Mouse (Mus musculus): ENCODE measurements around the gene Ostm1. TPM values are rescaled to one million over a fixed set of nuclear protein-coding genes. Genes with fewer than 3 reads are reported as not detected.

The Ostm1 gene
- total RNA-seq, 2 experiments from 2014 or later: 12.2 to 12.9 TPM

DNA sequence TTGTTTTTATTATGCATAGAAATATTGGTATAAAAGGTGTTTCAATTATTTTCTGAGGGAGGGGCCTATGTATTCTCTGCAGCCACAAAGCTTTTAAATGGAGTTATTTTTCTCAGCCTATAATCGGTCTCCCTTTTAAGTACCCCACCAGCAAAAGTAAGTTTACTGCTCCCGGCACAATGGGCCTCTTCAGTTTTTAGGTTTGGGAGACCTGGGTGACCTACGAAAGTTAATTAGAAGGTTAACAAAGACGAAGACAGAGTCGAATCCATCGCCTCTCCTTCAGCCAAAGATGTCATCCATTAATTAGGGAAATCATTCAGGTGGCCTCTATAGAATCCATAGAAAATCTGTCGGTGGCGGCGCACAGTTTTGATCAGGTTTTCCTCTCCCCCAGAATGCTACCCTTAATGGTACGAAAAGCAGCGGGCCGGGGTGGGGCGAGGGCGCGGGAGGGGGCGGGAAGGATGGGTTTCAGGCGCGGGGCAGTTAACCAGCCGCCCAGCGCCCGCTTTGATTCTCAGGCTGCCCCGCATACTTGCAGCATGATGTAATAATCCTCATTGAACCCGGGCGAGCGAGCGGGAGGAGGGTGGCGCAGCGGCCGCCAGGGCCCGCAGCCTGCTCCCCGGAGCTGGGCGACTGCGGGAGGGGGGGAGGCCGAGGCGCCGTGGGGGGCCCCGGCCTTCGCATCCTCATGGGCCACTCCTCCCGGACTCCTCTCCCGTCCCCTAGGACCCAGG lies 30.2 kb downstream of the Ostm1 start:
- no peak for DNase-seq
- intact Hi-C loops (cut with DNase I; ENCODE audit: low total_unique reads): loop anchor here (5.0 kb wide), 1 partner anchor 1677 kb away; no protein-coding TSS in a partner anchor

- intact Hi-C loops (cut with DNase I; ENCODE audit: low total_unique reads): loop anchor here (5.0 kb wide), 1 partner anchor 1677 kb away; no protein-coding TSS in a partner anchor
- no peak for DNase-seq
Observed at GRCm38 (mm10) chr10:42614766-42615165, 31.1 kb downstream of the Ostm1 start.

DNA sequence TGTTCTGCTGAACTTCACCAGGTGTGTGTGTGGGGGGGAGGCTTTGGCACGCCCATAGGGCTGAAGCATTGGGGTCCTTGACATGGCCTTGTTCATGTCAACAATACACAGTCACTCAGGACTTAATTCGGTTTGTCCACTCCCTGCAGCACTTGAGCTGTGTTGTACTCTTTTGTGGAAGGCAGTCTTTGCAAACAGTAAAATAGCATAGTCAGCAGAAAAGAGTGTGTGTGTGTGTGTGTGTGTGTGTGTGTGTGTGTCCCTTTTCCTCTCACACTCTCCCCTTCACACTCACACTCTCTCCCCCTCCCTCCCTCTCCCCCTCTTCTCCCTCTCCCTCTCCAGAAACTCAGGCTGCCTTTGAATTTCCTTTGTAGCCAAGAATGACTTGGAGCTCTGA lies 34.7 kb downstream of the Ostm1 start:
- intact Hi-C loops (cut with DNase I; ENCODE audit: low total_unique reads): no loop called here
- no peak for DNase-seq

DNA sequence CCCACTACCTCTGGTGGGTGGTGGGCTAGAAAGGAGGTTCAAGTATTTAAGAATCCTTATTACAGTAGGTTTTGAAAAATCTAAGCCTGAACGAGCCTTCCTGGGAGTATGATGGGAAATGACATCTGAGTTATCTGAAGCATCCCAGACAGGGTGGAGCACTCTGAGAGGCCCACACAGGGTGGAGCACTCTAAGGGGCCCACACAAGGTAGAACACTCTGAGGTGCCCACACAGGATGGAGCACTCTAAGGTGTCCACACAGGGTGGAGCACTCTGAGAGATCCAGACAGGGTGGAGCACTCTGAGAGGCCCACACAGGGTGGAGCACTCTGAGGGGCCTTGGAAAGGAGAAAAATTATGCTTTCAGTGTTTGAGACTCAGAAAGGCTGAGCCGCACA lies 42.3 kb downstream of the Ostm1 start:
- DNase-seq: no peak
- intact Hi-C loops (cut with DNase I; ENCODE audit: low total_unique reads): no loop called here

- intact Hi-C loops (cut with DNase I; ENCODE audit: low total_unique reads): no loop called here
- DNase-seq: no peak
Observed at GRCm38 (mm10) chr10:42630596-42631355, 47.2 kb downstream of the Ostm1 start.

GRCm38 (mm10) chr10:42631754-42632452 lies 48.3 kb downstream of the Ostm1 start:
- no peak for DNase-seq
- intact Hi-C loops (cut with DNase I; ENCODE audit: low total_unique reads): no loop called here

DNA sequence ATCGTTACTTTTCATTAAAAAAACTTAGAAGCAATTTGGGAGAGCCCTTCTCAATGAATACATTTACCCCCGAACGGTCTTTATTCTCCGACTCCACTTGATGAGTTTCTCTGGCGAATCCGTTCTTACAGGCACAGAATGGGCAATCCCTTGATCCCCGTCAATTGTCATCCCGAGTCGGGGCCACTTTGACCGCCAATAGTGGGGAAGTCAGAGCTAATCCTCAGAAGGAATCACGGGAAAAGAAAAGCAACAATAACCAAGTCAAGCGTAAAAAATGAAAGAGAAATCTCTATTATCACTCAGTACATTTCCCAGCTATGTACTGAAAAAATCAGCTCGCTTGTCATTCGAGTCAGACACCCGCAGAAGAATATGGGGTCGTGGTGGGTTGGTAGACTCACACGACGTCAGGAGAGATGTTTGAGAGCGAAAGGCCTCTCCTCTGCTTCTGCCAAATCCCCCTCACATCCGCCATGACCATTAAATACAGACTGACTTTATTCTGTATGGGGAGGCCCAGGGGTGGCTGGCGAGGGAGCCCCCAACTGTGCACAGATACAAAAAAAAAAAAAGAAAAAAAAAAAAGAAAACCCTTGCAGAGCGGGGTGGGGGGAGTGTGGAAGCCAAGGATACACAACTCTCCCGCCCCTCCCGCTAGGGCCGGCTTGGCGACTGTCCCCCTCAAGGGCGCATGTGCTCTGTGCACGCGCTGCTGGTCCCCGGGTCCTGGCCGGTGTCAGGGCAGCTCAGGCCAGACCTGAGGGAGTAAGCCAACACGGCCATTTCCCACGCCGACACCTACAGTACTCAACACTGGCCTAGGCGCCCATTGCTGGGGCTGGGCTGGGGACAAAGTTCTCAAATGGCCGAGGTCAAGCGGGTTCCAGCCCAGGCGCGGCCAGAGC lies 49.1 kb downstream of the Ostm1 start:
- no peak for DNase-seq
- intact Hi-C loops (cut with DNase I; ENCODE audit: low total_unique reads): no loop called here

GRCm38 (mm10) chr10:42633361-42634121 lies 49.9 kb downstream of the Ostm1 start:
- DNase-seq: no peak
- intact Hi-C loops (cut with DNase I; ENCODE audit: low total_unique reads): no loop called here

DNA sequence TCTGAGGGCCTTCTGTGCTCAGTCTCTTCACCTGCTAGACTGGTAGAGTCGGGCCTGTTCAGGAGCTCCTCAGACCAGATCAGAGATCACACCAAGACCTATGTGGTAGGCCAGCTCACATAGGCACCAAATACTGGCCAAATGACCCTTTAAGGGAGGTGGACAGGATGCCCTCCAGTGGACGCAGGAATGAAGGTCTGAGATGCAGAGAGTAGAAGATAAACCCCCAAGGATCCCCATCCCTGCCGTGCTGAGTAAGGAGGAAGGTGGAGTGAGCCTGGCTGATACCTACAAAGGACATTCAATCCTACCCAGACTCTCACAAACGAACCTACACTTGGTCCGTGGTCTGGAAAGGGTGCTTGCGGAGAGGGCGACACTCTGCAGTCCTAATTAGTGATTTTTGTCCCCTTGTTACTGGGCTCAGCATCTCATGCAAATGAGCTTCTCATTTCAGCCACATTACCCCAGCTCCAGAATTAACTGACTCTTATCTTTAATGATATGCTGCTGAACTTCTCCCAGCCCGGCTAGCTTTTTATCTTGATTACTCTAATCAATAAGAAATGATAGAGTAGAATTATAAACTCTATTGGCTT lies 50.6 kb downstream of the Ostm1 start:
- intact Hi-C loops (cut with DNase I; ENCODE audit: low total_unique reads): no loop called here
- no peak for DNase-seq

DNA sequence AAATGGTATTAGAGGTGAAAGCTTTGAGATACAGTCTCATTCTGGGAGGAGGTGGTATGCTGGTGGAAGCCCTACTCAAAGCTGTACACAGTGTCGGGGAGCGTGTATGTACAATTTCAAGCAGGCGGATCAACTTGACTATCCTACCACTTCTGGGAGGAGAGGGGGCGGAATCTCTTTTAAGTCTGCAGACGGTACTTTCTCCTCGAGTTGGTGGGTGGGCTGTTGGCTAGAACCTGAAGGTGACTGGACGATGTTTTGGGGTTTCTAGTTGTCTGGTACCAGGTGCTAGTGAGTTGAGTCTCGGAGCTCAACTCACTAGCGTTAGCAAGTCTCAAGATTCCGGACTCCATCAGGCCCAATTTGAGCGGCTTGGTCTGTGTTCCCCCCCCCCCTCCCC lies 51.4 kb downstream of the Ostm1 start:
- intact Hi-C loops (cut with DNase I; ENCODE audit: low total_unique reads): loop anchor here (5.0 kb wide), 1 partner anchor 308 kb away; no protein-coding TSS in a partner anchor
- DNase-seq: no peak

DNA sequence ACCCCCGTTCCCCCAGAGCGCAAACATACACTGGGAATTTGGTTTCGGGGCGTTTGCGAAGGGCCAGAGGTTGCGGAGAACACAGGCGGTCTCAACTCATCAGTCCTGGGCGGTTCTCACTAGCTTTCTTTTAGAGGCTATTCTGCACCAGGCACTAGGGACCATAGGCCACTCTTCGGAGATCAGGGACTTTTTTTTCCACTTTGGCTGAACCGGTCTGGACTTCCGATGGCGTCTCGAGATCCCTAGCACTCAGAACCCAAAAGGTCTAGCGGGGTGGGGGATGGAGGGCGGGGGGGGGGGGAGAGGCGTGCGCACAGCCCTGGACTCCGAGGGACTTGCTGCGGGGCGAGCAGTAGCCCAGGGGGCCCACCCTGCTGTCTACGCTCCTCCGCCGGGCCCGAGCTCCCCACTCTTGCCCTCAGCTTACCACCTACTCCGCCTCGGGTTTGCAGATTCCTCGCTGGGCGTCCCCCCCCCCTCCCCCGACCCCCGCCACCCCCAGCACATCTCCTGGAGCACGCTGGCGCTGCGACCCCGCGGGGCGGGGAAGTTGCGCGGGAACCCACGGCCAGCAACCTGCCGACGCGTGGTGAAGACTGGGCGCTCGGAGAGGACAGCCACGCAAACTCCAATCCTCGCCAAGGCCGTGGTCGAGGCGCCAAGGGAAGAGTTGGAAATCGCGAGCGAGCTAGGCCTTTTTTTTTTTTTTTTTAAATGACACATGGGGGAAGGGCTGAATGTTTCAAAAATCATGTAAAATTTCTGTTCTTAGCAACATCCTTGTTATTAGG lies 52.1 kb downstream of the Ostm1 start:
- intact Hi-C loops (cut with DNase I; ENCODE audit: low total_unique reads): loop anchor here (5.0 kb wide), 1 partner anchor 308 kb away; no protein-coding TSS in a partner anchor
- no peak for DNase-seq

- intact Hi-C loops (cut with DNase I; ENCODE audit: low total_unique reads): loop anchor here (5.0 kb wide), 1 partner anchor 309 kb away; no protein-coding TSS in a partner anchor
- no peak for DNase-seq
Observed at GRCm38 (mm10) chr10:42636360-42637182, 52.9 kb downstream of the Ostm1 start.

- intact Hi-C loops (cut with DNase I; ENCODE audit: low total_unique reads): loop anchor here (5.0 kb wide), 1 partner anchor 310 kb away; no protein-coding TSS in a partner anchor
- DNase-seq: no peak
Observed at GRCm38 (mm10) chr10:42637183-42637788, 53.7 kb downstream of the Ostm1 start.

DNA sequence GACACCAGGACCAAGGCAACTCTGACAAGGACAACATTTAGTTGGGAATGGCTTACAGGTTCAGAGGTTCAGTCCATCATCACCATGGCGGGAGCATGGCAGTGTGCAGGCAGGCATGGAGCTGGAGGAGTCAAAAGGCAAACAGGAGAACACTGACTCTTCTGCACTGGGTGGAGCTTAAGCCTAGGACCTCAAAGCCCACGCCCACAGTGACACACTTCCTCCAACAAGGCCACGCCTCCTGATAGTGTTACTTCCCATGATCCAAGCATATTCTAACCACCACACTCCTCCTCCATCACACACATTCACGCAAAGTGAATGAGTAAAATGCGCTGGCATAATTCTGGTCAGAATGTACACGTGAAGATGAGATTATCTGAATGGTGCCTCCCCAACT lies 56.2 kb downstream of the Ostm1 start:
- intact Hi-C loops (cut with DNase I; ENCODE audit: low total_unique reads): loop anchor here (2.0 to 10.0 kb wide), 3 partner anchors 313 to 655 kb away; no protein-coding TSS in a partner anchor
- DNase-seq: no peak

DNA sequence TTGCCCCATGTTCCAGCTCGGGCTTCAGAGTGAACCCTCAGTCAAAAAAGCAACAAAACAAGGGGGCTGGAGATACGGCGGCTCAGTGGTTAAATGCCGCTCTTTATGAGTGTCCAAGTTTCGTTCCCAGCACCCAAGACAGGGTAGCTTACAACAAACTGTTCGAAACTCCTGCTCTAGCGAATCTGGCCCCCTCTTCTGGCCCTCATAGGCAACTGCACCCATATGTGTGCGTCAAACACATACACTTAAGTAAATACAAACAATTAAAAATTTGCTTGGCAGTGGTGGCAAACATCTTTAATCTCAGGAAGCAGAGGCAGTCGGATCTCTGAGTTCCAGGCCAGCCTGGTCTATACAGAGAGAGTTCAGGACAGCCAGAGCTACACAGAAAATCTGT lies 60.0 kb downstream of the Ostm1 start:
- intact Hi-C loops (cut with DNase I; ENCODE audit: low total_unique reads): loop anchor here (10.0 kb wide), 1 partner anchor 659 kb away; no protein-coding TSS in a partner anchor
- no peak for DNase-seq

DNA sequence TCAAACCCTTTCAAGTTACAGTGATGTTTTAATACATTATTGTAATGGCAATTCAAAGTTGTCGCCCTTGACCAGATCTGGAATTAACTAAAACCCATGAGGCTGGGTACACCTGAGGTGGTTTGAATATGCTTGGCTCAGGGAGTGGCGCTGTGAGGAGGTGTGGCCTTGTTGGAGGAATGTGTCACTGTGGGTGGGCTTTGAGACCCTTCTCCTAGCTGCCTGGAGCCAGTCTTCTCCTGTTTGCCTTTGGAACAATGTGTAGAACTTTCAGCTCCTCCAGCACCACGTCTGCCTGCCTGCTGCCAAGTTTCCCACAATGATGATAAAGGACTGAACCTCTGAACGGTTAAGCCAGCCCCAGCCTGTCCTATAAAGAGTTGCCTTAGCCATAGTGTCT lies 62.7 kb downstream of the Ostm1 start:
- intact Hi-C loops (cut with DNase I; ENCODE audit: low total_unique reads): loop anchor here (10.0 kb wide), 1 partner anchor 662 kb away; no protein-coding TSS in a partner anchor
- DNase-seq: no peak
